Mouse (Mus musculus): ENCODE measurements around the gene Fam53a.
A peak's percentile ranks its signal among the peaks of the same experiment; 100 is the strongest.

Fam53a gene

DNA sequence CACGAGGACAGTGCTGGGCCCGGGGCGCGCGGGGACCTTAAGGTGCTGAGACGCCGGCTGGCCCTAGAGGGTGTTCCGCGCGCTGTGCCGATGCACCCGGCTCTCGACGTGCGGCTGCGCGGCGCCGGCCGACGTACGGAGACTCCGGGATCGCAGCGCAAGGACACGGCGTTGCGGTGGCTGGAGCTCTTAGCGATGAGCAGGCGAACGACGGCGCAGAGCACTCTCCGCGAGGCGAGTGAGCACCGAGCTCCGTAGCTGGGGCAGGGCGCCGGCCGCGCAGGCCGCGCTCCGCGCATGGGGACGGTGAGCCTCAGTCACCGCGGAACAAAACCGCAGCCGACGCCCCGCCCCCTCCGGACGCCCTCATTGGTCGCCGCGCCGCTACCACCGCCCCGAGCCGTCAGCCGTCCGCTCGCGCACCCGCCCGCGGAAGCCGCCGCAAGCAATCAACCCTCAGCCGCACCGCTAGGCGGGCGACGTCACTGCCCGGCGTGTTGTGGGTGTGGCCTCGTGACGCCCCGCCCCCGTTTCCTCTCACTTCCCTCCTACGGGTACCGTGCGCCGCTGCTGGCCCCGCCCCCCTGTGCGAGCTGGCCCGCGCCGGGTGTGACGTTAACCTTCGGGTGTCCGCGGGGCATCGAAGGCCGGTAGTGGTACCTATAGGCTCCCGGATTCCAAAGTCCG, at the start of gene Fam53a, which contains the start of gene Gm9903:
Gene Fam53a (minus strand): TSS at position 335 of the 687 bp plus-strand sequence.
Gene Gm9903 (plus strand): TSS at position 625 of the 687 bp plus-strand sequence.
- peak; percentile 100 for DNase-seq (ENCODE audit: low spot score)

DNA sequence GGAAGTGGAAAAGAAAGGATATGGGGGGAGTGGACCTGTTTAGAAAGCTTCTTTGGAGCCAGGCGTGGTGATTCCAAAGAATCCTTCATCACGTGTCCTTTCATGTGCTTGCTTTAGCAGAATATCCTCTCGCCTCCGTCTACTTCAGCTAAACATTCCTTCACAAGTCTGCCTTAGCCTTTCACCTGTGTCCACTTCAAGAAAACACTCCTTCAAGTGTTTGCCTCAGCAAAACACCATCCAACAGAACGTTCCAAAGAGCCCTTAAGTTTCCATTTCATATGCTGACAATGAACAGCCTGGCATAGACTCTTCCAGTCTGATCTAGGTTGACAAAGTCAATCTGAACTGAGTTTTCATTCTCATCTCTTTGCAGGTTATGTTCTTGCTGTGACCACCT, 48.8 kb upstream of the Fam53a start:
- no peak for DNase-seq (ENCODE audit: low spot score)

DNA sequence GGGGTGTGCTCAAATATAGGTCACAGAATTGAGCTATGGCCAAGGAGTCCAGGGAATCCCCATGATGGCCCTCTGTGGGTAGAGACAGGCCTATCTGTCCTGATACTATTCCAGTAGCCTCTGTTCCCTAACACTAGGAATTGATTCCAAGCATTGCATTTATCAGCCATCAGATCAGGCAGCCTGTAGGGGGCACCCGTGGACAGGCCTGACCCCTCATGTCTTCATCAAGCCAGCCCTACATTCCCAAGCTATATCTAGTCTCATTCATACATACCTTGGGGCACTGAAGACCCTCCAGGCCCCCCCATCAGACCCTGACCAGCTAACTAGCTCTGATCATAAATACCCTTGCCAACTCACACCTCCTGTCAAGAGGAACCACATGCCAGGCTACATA, 46.5 kb upstream of the Fam53a start:
- DNase-seq (ENCODE audit: low spot score) = no peak

DNA sequence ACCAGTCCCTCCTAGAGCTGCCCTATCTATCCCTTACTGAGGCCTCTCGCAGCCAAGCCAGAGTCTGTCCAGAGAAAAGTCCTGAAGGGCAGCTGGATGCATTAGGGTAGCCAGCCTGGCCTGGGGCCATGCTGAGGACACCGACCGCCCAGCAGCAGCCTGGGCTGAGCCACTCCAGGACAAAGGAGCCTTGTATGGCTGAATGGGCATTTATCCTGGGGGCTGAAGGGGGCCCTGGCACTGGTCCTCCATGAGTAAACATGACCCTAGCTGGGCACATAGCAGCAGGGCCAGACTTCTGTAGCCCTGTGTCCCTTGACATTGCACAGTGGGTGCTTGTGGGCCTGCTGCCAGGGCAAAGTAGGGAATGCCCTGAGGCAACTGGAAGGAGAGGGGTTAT, 45.0 kb upstream of the Fam53a start:
- DNase-seq (ENCODE audit: low spot score) = no peak

DNA sequence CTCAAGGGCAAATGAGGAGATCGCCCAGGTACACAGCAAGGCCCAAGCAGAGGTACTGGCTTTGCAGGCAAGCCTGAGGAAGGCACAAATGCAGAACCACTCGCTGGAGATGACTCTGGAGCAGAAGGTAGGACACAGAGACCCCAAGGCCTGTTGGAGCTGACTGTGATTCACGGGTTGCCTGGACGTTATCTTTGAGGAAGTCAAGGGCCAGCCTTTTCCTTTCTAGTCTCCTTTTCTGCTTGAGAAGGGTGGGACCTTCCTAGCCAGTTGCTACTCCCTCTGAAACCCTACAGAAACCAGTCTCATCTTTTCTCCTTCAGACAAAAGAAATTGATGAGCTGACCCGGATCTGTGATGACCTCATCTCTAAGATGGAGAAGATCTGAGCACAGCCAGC, 42.2 kb upstream of the Fam53a start:
- no peak for DNase-seq (ENCODE audit: low spot score)

DNA sequence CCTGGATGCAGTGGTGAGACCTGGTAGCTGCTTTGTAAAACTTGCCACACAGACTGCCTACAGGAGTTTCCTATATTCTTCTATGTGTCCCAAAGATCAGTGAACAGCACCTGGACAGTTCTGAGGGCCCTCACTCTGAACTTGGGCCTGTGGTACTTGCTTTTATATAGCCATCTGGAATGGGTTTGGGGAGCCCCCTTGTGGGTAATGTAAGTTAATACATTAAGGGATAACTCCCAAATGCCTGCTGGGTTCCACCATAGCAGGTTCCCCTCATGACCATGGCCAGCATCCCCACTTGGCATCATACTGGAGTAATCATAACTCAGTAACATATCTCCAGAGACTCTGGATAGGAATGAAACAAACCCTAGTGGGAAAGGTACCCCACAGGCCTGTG, 38.8 kb upstream of the Fam53a start:
- no peak for DNase-seq (ENCODE audit: low spot score)

DNA sequence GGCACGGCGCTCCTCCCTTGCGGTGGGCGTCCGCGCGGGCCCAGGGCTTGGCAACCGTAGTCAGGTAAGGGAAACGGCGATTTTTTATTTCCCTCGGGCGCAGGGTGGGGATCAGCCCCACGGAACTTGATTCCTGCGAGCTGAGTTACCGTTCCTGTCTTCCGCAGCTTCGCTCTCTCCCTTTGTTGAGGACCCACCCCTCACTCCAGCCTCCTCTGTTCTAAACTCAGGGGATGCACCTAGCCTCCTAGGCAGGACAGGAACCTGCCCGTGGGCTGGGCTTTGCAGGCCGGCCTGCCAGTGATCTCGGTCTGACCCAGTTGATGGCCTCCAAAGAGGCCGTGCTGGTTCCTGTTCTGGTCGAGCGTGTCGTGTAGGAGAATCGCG, 29.2 kb upstream of the Fam53a start:
- DNase-seq (ENCODE audit: low spot score) = no peak

DNA sequence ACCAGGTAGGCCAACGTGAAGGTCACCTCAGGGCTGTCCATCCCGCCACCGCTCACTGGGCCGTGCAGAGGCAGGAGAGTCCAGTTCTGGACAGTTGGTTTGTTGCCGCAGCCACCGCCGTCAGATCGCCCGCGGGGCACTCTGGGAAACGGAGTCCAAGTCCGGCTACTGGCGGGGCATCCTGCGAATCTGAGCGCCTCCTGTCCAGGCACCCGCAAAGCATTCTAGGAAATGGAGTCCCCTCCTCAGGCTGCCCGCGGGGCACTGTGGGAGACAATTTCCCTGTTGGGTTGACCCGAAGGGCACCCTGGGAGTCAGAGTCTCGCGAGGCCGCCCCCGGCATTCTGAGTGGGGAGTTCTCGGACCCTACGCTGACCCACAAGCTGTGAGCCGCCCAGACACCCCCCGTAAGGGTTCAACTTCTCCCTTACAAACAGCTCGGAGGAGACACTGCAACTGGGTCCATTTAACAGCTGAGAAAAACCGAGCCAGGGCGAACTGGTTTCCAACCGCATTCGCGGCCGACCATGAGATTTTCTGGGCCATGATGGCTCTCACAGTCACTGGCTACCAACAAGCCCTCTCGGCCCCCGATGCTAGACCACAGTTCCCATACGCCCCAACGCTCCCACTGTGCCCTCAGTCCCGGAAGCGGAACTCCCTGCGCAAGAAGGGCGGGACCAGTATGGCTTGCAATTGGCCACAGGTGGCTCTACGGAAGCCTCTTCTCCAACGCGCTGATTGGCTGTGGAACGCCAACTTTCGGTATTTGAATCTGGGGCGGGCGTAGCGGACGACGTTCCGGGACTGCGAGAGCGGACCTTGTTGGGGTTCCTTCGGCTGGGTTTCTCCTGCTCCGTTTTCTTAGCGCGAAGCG, 28.6 kb upstream of the Fam53a start, which contains the start of the genes Tacc3 and Tmem129:
Gene Tacc3 (plus strand): TSS at position 342 of the 877 bp plus-strand sequence.
Gene Tmem129 (minus strand): TSS at position 630 of the 877 bp plus-strand sequence.
- peak; percentile 92 for DNase-seq (ENCODE audit: low spot score)

DNA sequence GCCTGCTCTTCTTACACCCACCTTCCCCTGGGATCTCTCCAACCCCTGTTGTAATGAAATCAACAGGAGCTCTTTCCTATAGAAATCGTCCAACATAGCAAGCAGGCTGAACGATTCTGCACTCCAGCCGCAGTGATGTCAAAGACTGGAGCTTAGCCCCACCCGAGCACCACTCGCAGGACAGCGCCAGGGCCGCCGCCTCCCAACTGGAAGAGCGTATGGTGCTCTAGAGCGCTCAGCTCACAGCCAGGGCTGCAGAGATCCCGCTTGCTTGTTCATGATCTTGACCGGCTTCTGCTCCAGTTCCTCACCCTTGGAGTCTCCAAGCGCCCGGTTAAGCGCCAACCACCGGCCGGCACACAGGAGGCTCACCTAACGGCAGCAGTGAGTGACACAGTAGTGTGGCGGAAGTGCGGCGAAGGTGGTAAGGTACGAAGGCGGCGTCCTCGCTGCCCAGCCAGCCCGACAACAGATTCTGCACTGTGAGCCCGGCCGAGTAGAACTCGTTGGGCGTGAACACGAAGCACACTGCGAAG, 27.9 kb upstream of the Fam53a start:
- DNase-seq (ENCODE audit: low spot score) = no peak

DNA sequence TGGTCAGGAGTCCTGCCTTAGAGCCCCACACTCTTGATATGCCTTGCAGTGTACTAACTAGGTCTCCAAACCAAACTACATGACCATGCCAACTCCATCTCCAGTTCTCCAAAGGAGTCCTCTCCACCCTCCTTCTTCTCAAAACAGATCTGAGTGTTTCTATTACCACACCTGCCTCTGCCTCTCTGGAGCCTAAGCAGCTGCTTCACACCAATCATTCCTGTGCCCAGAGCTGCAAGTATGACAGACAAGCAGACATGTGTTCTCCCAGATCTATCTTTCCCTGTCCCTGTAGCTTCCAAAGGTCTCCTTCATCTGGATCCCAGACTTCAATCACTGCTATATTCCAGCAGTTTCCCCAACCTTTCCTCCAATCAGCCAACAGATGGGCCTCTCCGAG, 27.3 kb upstream of the Fam53a start:
- DNase-seq (ENCODE audit: low spot score) = no peak

DNA sequence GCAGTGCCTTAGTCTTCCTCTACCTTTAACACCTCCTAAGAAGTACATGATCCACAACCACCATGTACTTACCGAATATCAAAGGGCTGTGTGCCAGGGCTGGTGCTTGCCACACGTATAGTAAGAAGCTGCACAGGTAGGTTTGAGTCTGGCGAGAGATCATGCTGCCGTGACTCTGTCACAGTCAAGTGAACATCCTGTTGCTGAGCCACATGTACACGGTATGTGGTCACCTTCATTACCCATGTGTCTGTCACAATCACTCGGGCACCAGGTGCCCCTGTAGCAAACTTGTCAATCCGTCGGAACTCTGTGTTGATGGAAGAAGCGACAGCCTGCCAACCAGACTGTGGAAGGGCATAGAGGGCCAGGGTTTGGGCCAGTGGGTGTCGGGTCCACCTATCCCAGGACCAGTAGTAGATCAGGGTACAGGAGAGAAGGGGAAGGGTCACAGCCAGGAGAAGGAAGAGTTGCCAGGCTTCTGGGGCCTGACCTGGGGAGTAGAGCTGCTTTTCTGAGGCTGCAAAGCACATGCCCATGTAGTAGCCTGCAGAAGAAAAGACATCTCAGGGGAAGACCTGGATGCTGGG, 25.9 kb upstream of the Fam53a start:
- no peak for DNase-seq (ENCODE audit: low spot score)

DNA sequence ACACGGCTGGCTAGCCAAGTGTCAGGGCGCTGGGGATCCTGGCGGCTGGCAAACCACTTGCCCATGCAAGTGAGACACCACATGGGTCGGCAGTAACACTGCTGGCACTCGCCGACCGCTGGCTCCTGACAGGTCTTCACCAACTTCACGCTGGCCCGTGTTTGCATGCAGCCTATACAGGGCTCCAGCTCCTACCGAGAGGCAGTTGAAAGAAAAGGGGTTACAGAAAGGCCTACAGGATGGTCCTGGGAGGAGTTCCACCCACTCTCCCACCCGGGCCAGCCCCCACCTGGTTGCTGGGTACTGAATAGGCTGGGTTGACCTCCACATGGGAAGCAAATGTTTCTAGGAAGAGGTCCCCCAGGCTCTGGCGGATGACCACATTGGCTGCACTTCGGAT, 25.0 kb upstream of the Fam53a start:
- DNase-seq (ENCODE audit: low spot score) = no peak

DNA sequence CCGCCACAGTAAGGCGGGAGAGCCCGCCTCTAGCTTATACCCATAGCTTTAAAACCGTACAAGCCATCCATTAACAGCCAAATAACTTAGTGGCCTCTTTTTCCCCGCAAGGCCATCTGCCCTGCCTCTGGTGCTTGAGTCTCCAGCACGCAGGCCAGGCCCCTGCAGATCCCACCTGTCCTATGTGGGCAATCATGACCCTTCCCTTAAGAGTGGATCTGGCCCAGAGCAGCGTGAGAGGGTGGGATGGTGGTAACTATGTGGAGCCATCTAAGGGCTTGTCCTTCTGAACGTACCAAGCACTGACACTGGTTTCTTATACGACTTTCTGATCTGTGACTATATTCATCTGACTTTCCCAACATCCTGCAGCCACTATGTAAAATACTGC, 23.3 kb upstream of the Fam53a start:
- DNase-seq (ENCODE audit: low spot score) = no peak

DNA sequence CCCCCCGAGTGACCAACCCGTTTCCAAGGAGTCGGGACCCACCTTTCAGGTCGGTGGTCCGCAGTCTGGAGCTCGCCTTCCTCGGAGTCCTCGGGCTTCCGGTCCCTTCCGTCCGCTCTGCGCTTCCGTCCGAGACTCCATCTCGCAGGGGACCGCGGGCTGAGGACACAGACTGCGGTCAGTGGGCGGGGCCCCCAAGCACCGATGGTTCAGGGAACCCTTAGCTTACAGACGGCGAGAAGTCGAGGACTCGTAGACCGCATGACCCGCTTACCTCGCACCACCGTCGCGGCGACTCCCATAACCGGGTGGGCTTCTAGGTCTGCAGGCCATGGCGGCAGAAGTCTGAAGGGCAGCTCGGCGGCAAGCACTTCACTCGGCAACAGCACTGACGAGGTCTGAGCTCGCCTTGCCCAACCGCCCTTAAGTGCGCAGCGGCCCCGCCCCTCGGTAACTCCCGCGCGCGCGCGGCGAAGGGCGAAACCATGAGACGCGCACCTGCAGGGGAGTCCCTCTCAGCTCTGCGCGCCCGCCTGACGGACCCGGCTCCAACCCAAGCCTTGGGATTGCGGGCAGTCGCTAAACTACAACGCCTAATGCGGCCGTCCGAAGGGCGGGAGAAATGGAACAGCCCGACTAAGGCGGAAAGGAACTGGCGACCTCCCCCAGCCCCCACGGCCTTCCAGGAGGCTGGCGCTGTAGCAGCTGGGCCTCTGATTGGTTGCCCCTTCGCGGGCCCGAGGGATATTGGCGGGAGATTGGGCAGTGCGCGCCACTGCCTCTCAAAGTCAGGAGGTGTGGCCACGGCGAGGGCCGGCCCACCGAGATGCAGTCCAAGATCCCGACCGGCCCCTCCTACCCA, 22.7 kb upstream of the Fam53a start, which contains the start of gene Slbp:
Gene Slbp (minus strand): TSS at position 654 of the 862 bp plus-strand sequence.
- peak; percentile 95 for DNase-seq (ENCODE audit: low spot score)

DNA sequence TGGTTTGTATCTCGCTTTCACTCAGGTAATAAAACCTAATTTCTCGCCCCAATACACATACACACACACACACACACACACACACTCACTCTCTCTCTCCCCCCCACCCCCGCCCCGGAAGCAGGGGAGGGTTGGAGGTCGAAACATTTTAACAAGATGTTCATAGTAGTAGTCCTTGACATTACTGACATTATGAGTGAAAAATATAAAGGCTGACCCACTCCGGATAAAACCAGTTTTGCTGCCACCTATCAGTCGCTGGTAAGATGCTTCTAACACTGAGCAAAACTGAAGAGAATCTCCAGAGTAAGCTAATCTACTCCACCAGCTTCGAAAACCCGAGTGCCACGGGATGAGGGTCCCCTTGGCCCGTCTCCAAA, 22.1 kb upstream of the Fam53a start:
- no peak for DNase-seq (ENCODE audit: low spot score)

DNA sequence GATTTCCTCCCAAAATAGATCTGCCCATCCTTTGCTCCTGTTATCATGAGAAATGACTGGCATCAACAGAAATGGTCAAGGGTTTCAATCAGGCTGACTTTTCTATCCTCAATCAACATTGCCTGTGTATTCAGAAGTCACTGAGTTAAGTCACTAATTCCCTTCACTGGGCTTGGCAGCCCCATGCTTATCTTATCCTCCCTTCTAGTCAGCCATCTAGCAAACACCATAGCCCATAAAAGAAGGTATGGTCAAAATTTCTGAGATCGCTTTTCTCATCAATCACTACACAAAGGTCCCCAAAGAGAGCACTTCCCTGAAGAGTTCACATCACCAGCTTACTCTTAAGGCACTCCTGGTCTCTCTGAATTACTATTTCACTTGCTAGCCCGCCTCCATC, 21.6 kb upstream of the Fam53a start:
- DNase-seq (ENCODE audit: low spot score) = no peak

DNA sequence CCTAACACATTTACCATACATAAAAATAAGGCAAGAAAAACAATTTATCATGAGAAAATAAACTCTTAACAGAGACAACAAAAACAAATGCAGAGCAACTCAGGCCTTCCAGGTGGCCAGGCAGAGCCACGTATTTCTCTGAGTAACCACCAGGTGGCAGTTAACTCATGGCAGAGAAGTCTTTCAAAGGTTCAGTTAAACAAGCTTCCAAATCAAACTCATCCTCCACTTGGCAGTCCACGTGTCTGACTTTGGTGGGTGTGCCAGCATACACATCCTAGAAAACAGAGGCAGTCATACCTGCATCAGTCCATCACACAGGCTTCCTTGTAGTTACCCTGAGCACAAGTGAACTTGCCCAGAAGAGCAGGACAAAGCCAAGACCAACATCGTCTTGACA, 11.2 kb upstream of the Fam53a start:
- DNase-seq (ENCODE audit: low spot score) = peak; percentile 26

DNA sequence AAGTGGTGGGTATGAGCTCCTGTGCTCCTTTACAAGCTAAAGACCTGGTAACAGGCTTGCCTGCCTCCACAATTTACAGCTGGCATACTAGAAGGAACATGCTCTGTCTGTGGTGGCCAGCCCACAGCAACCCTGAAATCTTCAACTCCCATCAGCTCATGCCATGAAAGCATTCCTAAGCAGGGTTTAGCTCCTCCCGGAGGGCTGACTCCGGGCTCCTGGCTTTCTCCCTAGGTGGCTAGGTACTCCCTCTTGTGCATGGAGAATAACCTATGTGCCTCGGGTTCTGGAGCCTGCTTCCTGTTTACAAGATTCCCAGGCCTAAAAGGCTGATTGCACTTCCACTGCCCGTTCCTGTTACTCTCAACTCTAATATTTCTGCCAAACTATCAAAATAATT, 9.4 kb upstream of the Fam53a start:
- DNase-seq (ENCODE audit: low spot score) = no peak

DNA sequence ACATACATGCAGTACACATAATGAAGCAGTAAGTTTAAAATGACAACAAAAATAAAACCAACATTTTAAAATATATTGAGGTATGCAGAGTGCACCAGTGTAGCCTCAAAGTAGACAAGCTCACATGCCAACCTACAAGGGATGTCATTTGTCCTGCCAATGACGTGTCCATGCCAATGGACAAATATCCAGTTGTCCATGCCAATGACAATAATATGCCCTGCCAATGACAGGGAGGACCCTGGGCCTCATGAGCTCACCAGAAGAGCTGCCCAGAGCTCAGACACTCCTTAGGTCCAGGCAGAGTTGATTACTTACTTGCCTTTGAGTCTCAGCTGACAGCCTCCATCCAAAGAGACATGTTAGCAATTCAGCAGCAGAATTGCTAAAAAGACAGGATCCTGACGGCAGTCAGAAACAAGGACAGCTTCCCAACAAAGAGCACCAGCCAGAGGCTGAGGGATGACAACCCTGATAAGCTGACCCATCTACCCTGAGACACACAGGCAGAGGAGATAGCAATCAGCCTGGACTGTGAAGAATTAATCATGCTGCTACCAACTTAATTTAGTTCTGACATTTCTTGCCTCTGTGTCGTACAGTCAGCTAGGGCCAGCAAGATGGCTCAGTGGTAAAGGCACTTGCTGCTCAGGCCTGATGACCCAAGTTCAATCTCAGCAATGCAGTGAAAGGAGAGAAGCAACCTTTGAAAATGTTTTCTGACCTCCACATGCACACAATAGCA, 8.3 kb upstream of the Fam53a start:
- no peak for DNase-seq (ENCODE audit: low spot score)

DNA sequence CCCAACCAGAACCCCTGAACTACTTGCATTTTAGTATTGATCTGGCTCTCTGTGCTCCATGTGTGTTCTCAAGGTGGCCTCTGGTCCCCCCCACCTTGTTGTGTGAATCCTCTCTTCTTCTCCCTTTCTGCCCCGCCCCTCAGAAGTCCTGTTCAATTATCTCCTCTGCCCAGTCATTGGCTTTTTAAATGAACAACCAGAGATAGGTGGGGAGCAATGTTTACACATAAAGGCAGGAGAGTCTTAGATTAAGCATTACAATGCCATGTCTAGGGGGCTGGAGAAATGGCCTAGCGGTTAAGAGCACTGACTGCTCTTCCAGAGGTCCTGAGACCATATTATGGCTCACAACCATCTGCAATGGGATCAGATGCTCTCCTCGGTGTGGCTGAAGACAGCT, 5.9 kb upstream of the Fam53a start:
- no peak for DNase-seq (ENCODE audit: low spot score)

DNA sequence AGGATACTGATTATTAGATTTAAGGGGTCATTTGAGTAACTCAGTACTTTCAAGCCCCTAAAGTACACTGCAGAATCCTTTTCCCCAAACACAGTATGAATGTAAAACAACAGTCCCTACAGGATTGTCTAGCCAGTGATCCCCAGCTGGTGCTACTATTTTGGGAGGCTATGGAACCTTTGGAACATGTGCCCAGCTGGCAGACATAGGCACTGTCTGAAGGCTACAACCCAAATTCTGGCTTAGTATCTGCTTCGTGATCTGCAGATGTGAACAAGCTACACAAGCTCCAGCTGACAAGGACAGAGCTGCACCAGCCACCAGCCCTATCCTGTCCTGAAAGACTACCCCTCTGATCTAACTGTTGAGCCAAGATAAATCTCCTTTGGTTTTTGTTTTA, 3.1 kb upstream of the Fam53a start:
- DNase-seq (ENCODE audit: low spot score) = no peak

Measured in spleen, adult 12 weeks (tissue).